20 mouse cellular contexts compared by ENCODE assay signal in the genomic region with DNA sequence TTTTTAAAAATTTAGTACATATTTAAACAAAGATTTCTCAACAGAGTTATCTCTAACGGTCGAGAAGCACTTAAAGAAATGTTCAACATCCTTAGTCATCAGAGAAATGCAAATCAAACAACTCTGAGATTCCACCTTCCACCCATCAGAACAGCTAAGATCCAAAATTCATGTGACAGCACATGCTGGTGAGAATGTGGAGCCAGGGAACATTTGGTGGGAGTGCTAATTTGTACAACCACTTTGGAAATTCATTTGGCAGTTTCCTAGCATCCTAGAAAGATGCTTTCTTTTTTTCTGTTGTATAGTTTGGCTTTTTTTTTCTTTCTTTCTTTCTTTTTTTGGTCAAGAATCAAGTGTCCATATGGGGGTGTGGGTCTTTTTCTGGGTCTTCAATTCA.
"Had no signal": no experiment of that assay in that cellular context is flagged by ENCODE, and none has a peak within 500 bp of the region (broad histone marks: within the 10 kb centered on the region; RNA-seq: fewer than 3 reads in every experiment).

No protein-coding gene starts in this region.

- DNase-seq: kidney, adult 2 months; kidney, postnatal 25 days; left cerebral cortex, postnatal 4 days; liver, postnatal 0 days; lung, embryonic 14.5 days; thymus, adult 2 months; thymus, postnatal 14 days; thymus, postnatal 4 days had no signal

- H3K36me3 ChIP-seq: limb, embryonic 12.5 days; limb, embryonic 15.5 days; midbrain, embryonic 12.5 days; midbrain, embryonic 15.5 days; neural tube, embryonic 12.5 days; neural tube, embryonic 15.5 days had no signal

- H3K27me3 ChIP-seq: midbrain, embryonic 12.5 days; midbrain, embryonic 15.5 days; neural tube, embryonic 12.5 days; neural tube, embryonic 15.5 days had no signal

- H3K4me3 ChIP-seq: limb, embryonic 12.5 days; limb, embryonic 15.5 days; midbrain, embryonic 12.5 days; midbrain, embryonic 15.5 days; neural tube, embryonic 12.5 days; neural tube, embryonic 15.5 days had no signal

- ATAC-seq: intestine, postnatal 0 days; liver, postnatal 0 days; lung, postnatal 0 days; midbrain, embryonic 15.5 days had no signal

- H3K9ac ChIP-seq: limb, embryonic 12.5 days; limb, embryonic 15.5 days; liver, embryonic 14.5 days; liver, postnatal 0 days; lung, embryonic 14.5 days; midbrain, embryonic 12.5 days; midbrain, embryonic 15.5 days; neural tube, embryonic 12.5 days; neural tube, embryonic 15.5 days had no signal

- H3K9me3 ChIP-seq: limb, embryonic 12.5 days; limb, embryonic 15.5 days; midbrain, embryonic 12.5 days; midbrain, embryonic 15.5 days; neural tube, embryonic 12.5 days; neural tube, embryonic 15.5 days had no signal

- H3K27ac ChIP-seq: kidney, postnatal 0 days; limb, embryonic 12.5 days; limb, embryonic 15.5 days; liver, embryonic 14.5 days; macrophage; midbrain, embryonic 12.5 days; midbrain, embryonic 15.5 days; neural tube, embryonic 12.5 days; neural tube, embryonic 15.5 days had no signal

- H3K4me1 ChIP-seq: limb, embryonic 15.5 days; midbrain, embryonic 12.5 days; midbrain, embryonic 15.5 days; neural tube, embryonic 12.5 days had no signal

- H3K4me2 ChIP-seq: limb, embryonic 12.5 days; limb, embryonic 15.5 days; liver, embryonic 11.5 days; lung, embryonic 14.5 days; midbrain, embryonic 12.5 days; midbrain, embryonic 15.5 days; neural tube, embryonic 12.5 days; neural tube, embryonic 15.5 days had no signal
